Mouse (Mus musculus) stomach, embryonic 15.5 days (tissue): ENCODE measurements around the gene Rbms3. TPM values are rescaled to one million over a fixed set of nuclear protein-coding genes. Genes with fewer than 3 reads are reported as not detected.

Source experiments
- ATAC-seq: fragments of 200-750 bp; cut with Nextera tagmentation; 2 replicates; pipeline ENCODE4 v1.8.0; 2017; ENCODE audit warnings: low read depth, moderate number of reproducible peaks, moderate TSS enrichment; ENCODE audit not compliant: insufficient read depth, low FRiP score
- H3K27ac ChIP-seq: fragments of 300-500 bp; sonication (generic); 2 replicates; pipeline ENCODE4 v1.5.1; 2015; ENCODE audit warnings: mild to moderate bottlenecking, inconsistent platforms
- H3K27me3 ChIP-seq: fragments of 300-500 bp; sonication (generic); replicated peaks from 2 replicates; pipeline ENCODE4 v1.6.1; 2015; ENCODE audit warnings: inconsistent platforms
- H3K36me3 ChIP-seq: fragments of 300-500 bp; sonication (generic); 2 replicates; pipeline ENCODE4 v1.6.1; 2015; ENCODE audit warnings: inconsistent platforms
- H3K4me1 ChIP-seq: fragments of 300-500 bp; sonication (generic); 2 replicates; pipeline ENCODE4 v1.6.1; 2015; ENCODE audit warnings: inconsistent platforms
- H3K4me2 ChIP-seq: fragments of 300-500 bp; sonication (generic); 2 replicates; pipeline ENCODE4 v1.6.1; 2015; ENCODE audit warnings: mild to moderate bottlenecking, inconsistent platforms
- H3K4me3 ChIP-seq: fragments of 300-500 bp; sonication (generic); replicated peaks from 2 replicates; pipeline ENCODE4 v1.5.1; 2015; ENCODE audit warnings: inconsistent platforms
- H3K9ac ChIP-seq: fragments of 300-500 bp; sonication (generic); 2 replicates; pipeline ENCODE4 v1.6.1; 2015; ENCODE audit warnings: inconsistent platforms
- H3K9me3 ChIP-seq: fragments of 300-500 bp; sonication (generic); 2 replicates; pipeline ENCODE4 v1.6.1; 2016; ENCODE audit warnings: inconsistent platforms
- WGBS: fragments of 180-500 bp; shearing (Covaris S2); methylation state at CpG from one replicate; pipeline ENCODE4 v1.1.7; 2015; 5-methylcytosine and 5-hydroxymethylcytosine counted together
- polyA plus RNA-seq: library from polyadenylated mRNA; unstranded; fragments of >200 nt; fragmentation: Nextera tagmentation; extraction: Ambion mirVana; gene quantifications from 2 replicates; pipeline ENCODE4 v1.2.1, GENCODE M21; 2015

Rbms3 gene
- polyA plus RNA-seq, 1 experiment from 2014 or later, result 64.3 TPM

DNA sequence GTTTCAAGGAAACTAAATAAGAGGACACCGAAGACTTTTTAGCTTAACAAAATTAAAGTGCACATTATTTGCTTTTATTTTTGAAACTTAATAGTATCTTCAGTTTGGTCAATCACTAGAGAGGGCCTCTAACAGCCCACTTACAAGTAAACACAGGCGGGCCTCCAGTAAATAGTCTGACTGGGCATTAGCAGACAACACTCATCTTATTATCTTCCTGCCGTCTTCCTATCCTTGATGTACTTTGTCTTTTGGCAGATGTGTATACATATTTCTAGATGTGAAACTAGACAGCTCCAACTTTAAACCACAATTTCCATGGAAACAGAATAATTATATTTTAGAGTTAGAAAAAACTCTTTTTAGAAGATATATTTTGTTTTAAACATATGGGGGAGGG is 901.6 kb downstream of the Rbms3 start:
- 61% methylated on average over 3 of the region's 3 CpGs for WGBS
- ATAC-seq, result no peak
- Histone ChIP-seq H3K27ac (no peak overlapping the region; the same call in 1 of the 2 replicates), H3K9ac (no peak overlapping the region), H3K4me2 (no peak overlapping the region), H3K27me3 (no peaks in the 10 kb centered on the region), H3K9me3 (no peaks in the 10 kb centered on the region), H3K4me3 (no peak overlapping the region), H3K36me3 (no peaks in the 10 kb centered on the region), H3K4me1 (0 out of 2 replicates have a peak, but pooled peaks cover 2% of the 10 kb centered on the region)

DNA sequence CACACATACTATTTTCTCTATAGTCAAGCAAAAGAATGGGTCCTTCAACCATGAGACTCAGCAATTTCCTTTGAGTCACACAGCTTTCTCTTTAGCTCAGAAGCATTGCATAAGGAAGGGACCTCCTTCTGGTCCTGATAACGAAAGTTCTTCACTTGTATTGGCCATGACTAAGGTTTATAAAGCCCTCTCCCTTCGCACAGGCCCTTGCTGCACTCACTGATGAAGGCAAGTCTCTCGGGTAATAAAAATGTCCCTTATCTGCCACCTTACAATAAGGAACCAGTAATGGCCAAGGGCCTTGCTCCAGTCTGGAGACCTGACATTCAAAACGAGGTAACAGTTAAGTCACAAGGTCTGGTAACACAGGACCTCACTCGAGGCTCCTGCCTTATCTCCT is 905.1 kb downstream of the Rbms3 start:
- H3K9ac ChIP-seq, result no peak overlapping the region
- no peak overlapping the region for H3K4me3 ChIP-seq
- no peaks in the 10 kb centered on the region for H3K36me3 ChIP-seq
- no peak overlapping the region for H3K4me2 ChIP-seq
- H3K9me3 ChIP-seq, result no peaks in the 10 kb centered on the region
- ATAC-seq, result no peak
- no peak overlapping the region for H3K27ac ChIP-seq
- WGBS, result 76% methylated on average over 5 of the region's 5 CpGs
- 0 out of 2 replicates have a peak, but pooled peaks cover 2% of the 10 kb centered on the region for H3K4me1 ChIP-seq
- H3K27me3 ChIP-seq, result no peaks in the 10 kb centered on the region

DNA sequence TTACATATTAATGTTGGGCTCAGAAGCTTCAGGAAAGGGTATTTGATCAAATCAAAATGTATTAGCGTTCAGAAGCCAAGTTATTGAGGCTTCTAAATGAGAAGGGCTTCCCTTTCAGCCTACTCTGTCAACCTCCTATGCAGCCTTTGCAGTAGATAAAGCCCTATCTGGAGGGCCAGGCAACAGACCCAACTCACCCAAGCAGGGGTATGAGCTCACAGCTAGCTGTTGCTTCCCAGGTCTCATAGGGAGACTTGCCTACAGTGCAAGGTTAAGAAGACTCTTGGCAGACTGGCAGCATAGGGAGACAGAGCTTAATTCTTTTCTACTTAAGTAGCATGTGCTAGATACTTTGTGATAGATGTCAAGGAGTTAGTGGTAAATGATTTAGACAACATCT is 926.6 kb downstream of the Rbms3 start:
- Histone ChIP-seq H3K4me1 (no peaks in the 10 kb centered on the region), H3K27me3 (no peaks in the 10 kb centered on the region), H3K9ac (no peak overlapping the region), H3K4me3 (no peak overlapping the region), H3K4me2 (no peak overlapping the region), H3K36me3 (no peaks in the 10 kb centered on the region), H3K9me3 (no peaks in the 10 kb centered on the region), H3K27ac (no peak overlapping the region)
- 85% methylated on average over 1 of the region's 1 CpGs for WGBS
- no peak for ATAC-seq

DNA sequence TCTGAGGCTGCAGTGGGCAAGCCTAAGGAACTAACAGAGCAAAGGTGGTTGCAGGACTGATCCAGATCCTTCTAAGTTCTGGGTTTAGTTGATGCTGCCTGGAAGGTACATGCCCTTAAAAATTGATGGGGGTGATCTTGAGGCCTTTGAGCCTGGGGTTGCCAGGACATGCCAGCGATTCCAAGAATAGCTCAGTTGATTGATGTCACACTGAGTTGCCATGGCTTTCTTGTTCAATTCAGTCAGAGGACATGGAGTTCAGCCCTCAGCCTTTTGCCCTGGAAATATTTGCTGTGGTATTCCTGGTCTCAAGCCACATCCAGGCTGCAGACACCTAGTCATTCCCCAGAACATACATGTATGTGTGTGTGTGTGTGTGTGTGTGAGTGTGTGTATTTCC is 927.1 kb downstream of the Rbms3 start:
- Histone ChIP-seq H3K4me1 (no peaks in the 10 kb centered on the region), H3K4me3 (no peak overlapping the region), H3K9me3 (no peaks in the 10 kb centered on the region), H3K9ac (no peak overlapping the region), H3K27me3 (no peaks in the 10 kb centered on the region), H3K27ac (0 out of 2 replicates have a peak overlapping the region, but pooled peaks have one; percentile 44), H3K36me3 (no peaks in the 10 kb centered on the region), H3K4me2 (no peak overlapping the region)
- no peak for ATAC-seq
- WGBS, result 74% methylated on average over 1 of the region's 1 CpGs

DNA sequence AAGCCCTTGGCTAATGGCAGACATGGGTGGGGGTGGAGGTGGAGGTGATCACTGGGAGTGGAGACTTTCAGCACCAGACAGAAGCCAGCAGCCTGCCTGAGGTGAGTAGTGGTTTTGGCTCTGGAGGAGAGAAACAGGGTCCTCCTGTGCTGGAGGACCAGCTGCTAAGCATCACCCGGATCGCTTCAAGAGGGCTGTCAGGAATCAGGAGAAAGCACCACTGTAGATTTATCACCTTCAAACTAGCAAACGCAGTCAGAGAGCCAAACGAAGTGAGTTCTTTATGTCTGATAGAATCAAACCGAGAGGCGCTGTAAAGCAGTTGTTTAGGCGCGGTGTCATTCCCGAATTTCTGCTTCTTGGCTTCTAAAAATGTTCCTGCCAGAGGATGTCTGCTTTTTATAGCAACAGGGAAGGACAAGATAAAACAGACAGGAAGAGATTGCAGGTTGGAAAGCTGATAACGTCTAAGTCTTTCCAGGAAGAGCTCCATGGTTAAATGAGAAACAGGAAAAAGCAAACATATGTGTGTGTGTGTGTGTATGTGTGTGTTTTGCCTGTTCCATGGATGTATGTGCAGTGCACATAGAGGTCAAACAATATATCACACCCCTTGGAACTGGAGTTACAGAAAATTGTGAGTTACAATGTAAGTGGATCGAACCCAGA is 928.1 kb downstream of the Rbms3 start:
- no peak overlapping the region for H3K4me3 ChIP-seq
- no peaks in the 10 kb centered on the region for H3K36me3 ChIP-seq
- H3K9me3 ChIP-seq, result no peaks in the 10 kb centered on the region
- no peak overlapping the region for H3K9ac ChIP-seq
- H3K4me1 ChIP-seq, result no peaks in the 10 kb centered on the region
- WGBS, result 28% methylated on average over 11 of the region's 11 CpGs
- H3K27me3 ChIP-seq, result no peaks in the 10 kb centered on the region
- no peak overlapping the region for H3K4me2 ChIP-seq
- peak; percentile 58; the same call in 1 of the 2 replicates for ATAC-seq
- H3K27ac ChIP-seq, result peak overlapping the region; percentile 60; the same call in 1 of the 2 replicates

DNA sequence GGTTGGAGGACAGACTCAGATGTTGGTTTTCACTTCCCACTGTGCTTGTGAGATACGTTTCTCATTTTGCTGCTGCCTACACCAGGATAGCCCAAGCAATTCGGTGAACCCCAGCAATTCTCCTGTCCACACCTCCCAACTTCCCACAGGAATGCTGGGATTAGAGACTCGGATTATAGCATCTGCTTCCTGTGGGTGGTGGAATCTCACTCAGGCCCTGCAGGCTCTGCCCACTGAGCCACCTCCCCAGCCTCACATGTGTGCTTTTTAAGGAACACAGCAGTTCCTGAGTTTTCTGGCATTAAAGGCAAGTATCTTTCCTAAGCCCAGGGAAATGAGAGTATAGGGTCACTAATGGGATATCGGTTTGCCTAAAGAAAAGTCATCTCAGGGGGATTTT is 941.1 kb downstream of the Rbms3 start:
- H3K4me1 ChIP-seq, result no peaks in the 10 kb centered on the region
- H3K9me3 ChIP-seq, result no peaks in the 10 kb centered on the region
- no peak overlapping the region for H3K9ac ChIP-seq
- ATAC-seq, result no peak
- 79% methylated on average over 4 of the region's 4 CpGs for WGBS
- no peak overlapping the region for H3K27ac ChIP-seq
- H3K36me3 ChIP-seq, result 0 out of 2 replicates have a peak, but pooled peaks cover 2% of the 10 kb centered on the region
- no peaks in the 10 kb centered on the region for H3K27me3 ChIP-seq
- no peak overlapping the region for H3K4me3 ChIP-seq
- H3K4me2 ChIP-seq, result no peak overlapping the region

DNA sequence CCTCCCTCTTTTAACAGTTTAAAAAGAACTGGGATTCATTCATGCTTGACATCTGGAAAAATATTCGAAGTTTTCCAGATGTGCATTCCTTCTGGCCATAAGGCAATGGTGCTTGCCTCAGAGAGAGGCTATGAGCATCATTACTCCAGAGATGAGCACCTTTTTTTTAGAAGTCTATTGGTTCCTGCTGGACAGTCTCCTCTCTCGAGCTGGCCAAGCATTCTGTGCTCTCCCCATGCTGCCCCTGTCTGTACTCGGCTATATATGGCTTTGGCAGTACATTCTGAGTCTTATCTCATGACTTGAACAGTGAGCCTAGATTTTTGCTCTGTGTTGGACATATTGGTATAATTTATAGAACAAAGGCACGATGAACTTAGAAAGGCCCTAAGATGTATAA is 952.6 kb downstream of the Rbms3 start:
- no peaks in the 10 kb centered on the region for H3K27me3 ChIP-seq
- H3K9me3 ChIP-seq, result no peaks in the 10 kb centered on the region
- no peak for ATAC-seq
- H3K27ac ChIP-seq, result peak overlapping the region; percentile 72
- no peak overlapping the region for H3K9ac ChIP-seq
- no peaks in the 10 kb centered on the region for H3K36me3 ChIP-seq
- 41% methylated on average over 4 of the region's 4 CpGs for WGBS
- H3K4me3 ChIP-seq, result no peak overlapping the region
- H3K4me2 ChIP-seq, result no peak overlapping the region
- no peaks in the 10 kb centered on the region for H3K4me1 ChIP-seq

DNA sequence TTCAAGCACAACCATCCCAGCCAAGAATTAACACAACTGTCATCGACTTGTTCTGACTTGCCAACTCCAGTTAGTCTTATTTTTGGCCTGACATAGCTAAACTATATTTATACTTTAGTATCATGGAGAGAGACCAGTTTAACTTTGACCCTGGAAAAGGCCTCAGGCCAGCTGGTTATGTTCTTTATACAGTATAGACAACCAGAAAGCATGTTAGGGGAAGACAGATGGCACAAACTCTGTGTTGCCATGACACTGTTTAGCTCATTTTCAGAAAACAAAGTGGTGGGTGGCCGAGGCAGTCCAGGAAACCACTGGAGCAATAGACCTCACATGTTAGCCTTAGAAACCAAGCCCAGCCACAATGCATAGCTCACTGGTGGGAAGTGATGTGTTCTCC is 953.3 kb downstream of the Rbms3 start:
- H3K4me3 ChIP-seq, result no peak overlapping the region
- 32% methylated on average over 2 of the region's 2 CpGs for WGBS
- no peaks in the 10 kb centered on the region for H3K9me3 ChIP-seq
- no peaks in the 10 kb centered on the region for H3K27me3 ChIP-seq
- no peak overlapping the region for H3K9ac ChIP-seq
- peak; percentile 53; the same call in 1 of the 2 replicates for ATAC-seq
- H3K36me3 ChIP-seq, result no peaks in the 10 kb centered on the region
- peak overlapping the region; percentile 72 for H3K27ac ChIP-seq
- no peaks in the 10 kb centered on the region for H3K4me1 ChIP-seq
- no peak overlapping the region for H3K4me2 ChIP-seq

DNA sequence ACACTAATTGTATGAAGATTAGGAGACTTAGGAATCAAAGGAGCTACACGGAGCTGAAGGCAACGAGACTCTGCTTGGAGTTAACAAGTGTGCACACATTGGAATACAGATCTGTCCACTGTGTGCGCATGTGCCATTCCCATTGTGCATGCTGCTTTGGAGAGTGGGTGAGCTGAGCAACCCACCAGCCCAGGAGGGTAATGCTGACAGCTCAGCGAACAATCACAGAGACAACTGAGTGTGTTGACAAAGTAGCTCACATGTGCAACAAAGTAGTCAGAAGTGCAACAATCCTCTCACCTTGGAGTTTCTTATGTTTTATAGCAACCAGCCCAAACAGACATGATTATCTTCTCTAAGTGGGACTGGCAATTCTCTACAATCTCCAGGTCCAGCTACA is 955.5 kb downstream of the Rbms3 start:
- ATAC-seq, result no peak
- Histone ChIP-seq H3K9ac (no peak overlapping the region), H3K36me3 (no peaks in the 10 kb centered on the region)

DNA sequence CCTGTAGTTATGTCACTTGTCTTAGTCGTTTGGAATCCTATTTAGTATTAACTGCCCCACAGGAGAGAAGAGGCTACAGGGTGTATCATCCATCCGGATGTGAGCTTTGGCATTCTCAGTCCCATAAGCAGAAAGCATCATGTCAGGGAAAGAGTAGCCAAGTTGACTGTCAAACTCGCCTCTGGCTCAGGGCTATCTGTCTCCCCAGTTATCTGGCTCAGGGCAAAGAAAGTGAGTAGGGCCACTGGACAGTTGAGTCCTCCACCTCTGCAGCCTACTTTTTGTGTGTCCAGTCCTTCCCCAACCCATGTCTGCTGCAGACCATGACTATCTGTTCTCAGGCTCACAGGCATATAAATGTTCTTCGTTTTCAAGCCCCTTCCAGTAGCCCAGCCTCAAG is 968.7 kb downstream of the Rbms3 start:
- H3K4me2 ChIP-seq, result no peak overlapping the region
- no peaks in the 10 kb centered on the region for H3K9me3 ChIP-seq
- no peaks in the 10 kb centered on the region for H3K27me3 ChIP-seq
- no peak overlapping the region for H3K4me3 ChIP-seq
- no peak overlapping the region for H3K27ac ChIP-seq
- no peak overlapping the region for H3K9ac ChIP-seq
- WGBS, result 79% methylated on average over 4 of the region's 4 CpGs
- ATAC-seq, result no peak
- H3K4me1 ChIP-seq, result no peaks in the 10 kb centered on the region
- H3K36me3 ChIP-seq, result no peaks in the 10 kb centered on the region; the same call in 1 of the 2 replicates

More for the DNA sequence above, 955.5 kb downstream of the Rbms3 start:
- no peak overlapping the region for H3K4me2 ChIP-seq
- WGBS, result 90% methylated on average over 4 of the region's 4 CpGs
- no peaks in the 10 kb centered on the region for H3K27me3 ChIP-seq
- H3K27ac ChIP-seq, result no peak overlapping the region
- no peaks in the 10 kb centered on the region for H3K9me3 ChIP-seq
- no peak overlapping the region for H3K4me3 ChIP-seq
- H3K4me1 ChIP-seq, result no peaks in the 10 kb centered on the region

DNA sequence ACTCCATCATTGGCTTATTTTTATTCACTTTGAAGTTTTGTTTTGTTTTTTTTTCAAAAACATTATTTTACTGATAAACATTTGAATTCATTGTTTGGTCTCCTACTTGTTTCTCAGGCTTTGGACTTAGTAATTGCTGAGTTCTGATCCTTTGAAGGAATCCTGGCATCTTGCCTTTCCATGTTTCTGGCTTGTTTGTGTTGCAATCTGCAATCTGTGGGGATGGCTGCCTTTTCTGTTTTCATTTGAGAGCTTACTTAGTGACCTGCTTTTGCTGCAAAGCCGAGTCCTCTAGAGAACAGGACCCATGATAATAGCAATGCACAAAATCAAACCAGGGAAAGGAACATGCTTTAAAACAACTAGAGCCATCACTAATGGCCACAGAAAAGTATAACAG is 969.8 kb downstream of the Rbms3 start:
- ATAC-seq, result no peak
- Histone ChIP-seq H3K4me3 (no peak overlapping the region), H3K27me3 (no peaks in the 10 kb centered on the region), H3K4me1 (no peaks in the 10 kb centered on the region), H3K27ac (no peak overlapping the region), H3K9ac (no peak overlapping the region), H3K4me2 (no peak overlapping the region), H3K36me3 (no peaks in the 10 kb centered on the region; the same call in 1 of the 2 replicates), H3K9me3 (no peaks in the 10 kb centered on the region)
- 57% methylated on average over 1 of the region's 1 CpGs for WGBS

DNA sequence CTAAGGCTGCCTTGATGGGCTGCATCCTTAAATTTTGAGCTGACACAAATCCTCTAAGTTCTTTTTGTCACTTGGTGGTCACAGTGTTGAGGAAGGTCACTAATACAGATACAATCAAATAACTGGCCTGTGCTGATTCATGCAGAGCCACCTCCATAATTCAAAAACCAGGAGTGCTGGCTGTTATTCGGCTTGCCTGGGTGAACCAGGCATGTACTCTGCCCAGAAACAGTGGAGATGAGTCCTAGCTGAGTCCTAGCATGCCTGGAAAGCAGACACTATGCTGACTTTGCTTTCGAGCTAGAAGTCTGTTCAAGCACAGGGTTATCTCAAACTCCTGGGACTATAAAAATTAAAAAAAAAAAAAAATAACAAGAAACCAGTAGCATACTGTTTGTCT is 972.6 kb downstream of the Rbms3 start:
- 83% methylated on average over 2 of the region's 2 CpGs for WGBS

DNA sequence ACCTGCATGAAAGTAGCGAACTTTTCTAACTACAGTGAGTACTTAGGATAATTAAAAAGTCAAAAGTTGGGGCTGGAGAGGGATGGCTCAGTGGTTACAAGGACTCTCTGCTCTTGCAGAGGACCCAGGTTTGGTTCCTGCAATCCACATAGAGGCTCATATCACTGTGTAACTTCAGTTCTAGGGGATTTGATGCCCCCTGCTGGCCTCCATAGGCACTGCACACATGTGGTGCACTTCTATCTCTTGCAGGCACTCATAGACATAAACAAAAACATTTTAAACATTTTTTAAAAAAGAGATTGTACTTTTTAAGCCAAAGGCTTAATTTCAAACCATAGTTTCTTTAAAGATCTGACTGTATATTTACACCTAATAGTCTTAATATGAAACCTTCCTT is 978.3 kb downstream of the Rbms3 start:
- no peaks in the 10 kb centered on the region for H3K27me3 ChIP-seq
- no peaks in the 10 kb centered on the region for H3K4me1 ChIP-seq
- WGBS, result 100% methylated on average over 1 of the region's 1 CpGs
- H3K9ac ChIP-seq, result no peak overlapping the region
- no peaks in the 10 kb centered on the region for H3K36me3 ChIP-seq
- no peak overlapping the region for H3K27ac ChIP-seq
- no peaks in the 10 kb centered on the region for H3K9me3 ChIP-seq
- H3K4me3 ChIP-seq, result no peak overlapping the region
- ATAC-seq, result no peak
- H3K4me2 ChIP-seq, result no peak overlapping the region

More for the DNA sequence above, 972.6 kb downstream of the Rbms3 start:
- H3K27ac ChIP-seq, result no peak overlapping the region
- H3K27me3 ChIP-seq, result no peaks in the 10 kb centered on the region
- H3K9ac ChIP-seq, result no peak overlapping the region
- H3K4me3 ChIP-seq, result no peak overlapping the region
- ATAC-seq, result no peak
- H3K4me1 ChIP-seq, result no peaks in the 10 kb centered on the region
- H3K9me3 ChIP-seq, result no peaks in the 10 kb centered on the region
- no peak overlapping the region for H3K4me2 ChIP-seq
- H3K36me3 ChIP-seq, result no peaks in the 10 kb centered on the region
